Mouse (Mus musculus): Measurements from ENCODE around the gene Tlcd1. TPM values are rescaled to one million over a fixed set of nuclear protein-coding genes. Genes with fewer than 3 reads are reported as not detected.

Tlcd1 gene
- polyA plus RNA-seq, 1 experiment from 2014 or later: 14.7 TPM

GRCm38 (mm10) chr11:78211513-78211912 is 35.0 kb downstream of the Tlcd1 start:
- WGBS: 79% methylated on average over 5 of the region's 5 CpGs
- H3K9me3 ChIP-seq (ENCODE audit: control insufficient read depth, low read length): no peaks in the 10 kb centered on the region
- no peak overlapping the region for H3K9ac ChIP-seq (ENCODE audit: low read length)
- no peaks in the 10 kb centered on the region for H3K4me1 ChIP-seq (ENCODE audit: control insufficient read depth in 2 of 2, insufficient read depth in 2 of 2, low read length in 2 of 2)
- H3K4me2 ChIP-seq (ENCODE audit: low read length): no peak overlapping the region
- H3K27me3 ChIP-seq (ENCODE audit: control insufficient read depth, insufficient read depth, low read length): no peaks in the 10 kb centered on the region
- ATAC-seq (ENCODE audit: insufficient number of reproducible peaks, insufficient read depth, low FRiP score, low read depth): no peak
- peaks cover 100% of the 10 kb centered on the region for H3K36me3 ChIP-seq (ENCODE audit: control insufficient read depth, insufficient read depth, low read length)
- H3K4me3 ChIP-seq (ENCODE audit: control insufficient read depth in 1 of 2, insufficient read depth in 1 of 2, low read depth in 1 of 2, low read length in 2 of 2): no peak overlapping the region
- H3K27ac ChIP-seq (replicated peaks in 1 of 2; ENCODE audit: control insufficient read depth in 1 of 2, insufficient read depth in 1 of 2, low read depth in 2 of 2, low read length in 2 of 2): no peak overlapping the region

DNA sequence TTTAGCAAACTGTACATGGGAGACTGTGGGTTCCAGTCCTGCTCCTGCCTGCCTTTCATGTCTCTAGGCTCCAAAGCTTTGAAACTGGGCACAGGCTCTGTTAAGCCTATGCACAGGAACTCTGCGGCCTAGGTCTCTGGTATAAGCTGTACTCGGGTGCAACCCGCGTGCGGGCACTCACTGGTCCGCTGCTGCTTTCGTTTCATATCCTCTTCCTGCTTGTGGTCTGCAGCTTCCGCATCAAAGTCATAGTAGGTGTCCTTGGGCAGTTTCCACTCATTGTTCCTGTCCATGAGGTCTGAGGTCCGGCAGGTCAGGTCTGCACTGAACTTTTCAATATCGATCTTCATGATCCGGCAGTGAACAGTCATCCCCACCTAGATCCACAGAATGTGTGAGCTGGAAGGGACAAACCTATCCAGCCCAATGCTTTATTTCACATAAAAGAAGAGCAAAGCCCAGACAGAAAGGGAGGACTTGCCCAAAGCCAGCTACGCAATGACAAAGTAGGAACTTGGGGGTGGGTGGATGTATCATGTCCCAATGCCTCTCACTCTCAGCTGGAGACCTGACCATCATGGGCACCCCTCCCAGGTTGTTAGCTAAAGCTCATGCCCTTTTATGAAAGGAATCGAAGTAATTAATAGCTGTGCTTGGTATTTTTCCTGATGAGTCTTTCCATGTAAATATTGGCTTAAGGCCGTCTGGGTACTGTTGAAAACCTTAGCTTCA is 36.7 kb downstream of the Tlcd1 start:
- H3K9me3 ChIP-seq (ENCODE audit: control insufficient read depth, low read length): no peaks in the 10 kb centered on the region
- ATAC-seq (ENCODE audit: insufficient number of reproducible peaks, insufficient read depth, low FRiP score, low read depth): no peak
- H3K4me1 ChIP-seq (ENCODE audit: control insufficient read depth in 2 of 2, insufficient read depth in 2 of 2, low read length in 2 of 2): no peaks in the 10 kb centered on the region
- WGBS: 95% methylated on average over 14 of the region's 14 CpGs
- no peak overlapping the region for H3K27ac ChIP-seq (replicated peaks in 1 of 2; ENCODE audit: control insufficient read depth in 1 of 2, insufficient read depth in 1 of 2, low read depth in 2 of 2, low read length in 2 of 2)
- H3K4me2 ChIP-seq (ENCODE audit: low read length): no peak overlapping the region
- peaks cover 100% of the 10 kb centered on the region for H3K36me3 ChIP-seq (ENCODE audit: control insufficient read depth, insufficient read depth, low read length)
- no peak overlapping the region for H3K9ac ChIP-seq (ENCODE audit: low read length)
- H3K4me3 ChIP-seq (ENCODE audit: control insufficient read depth in 1 of 2, insufficient read depth in 1 of 2, low read depth in 1 of 2, low read length in 2 of 2): no peak overlapping the region
- H3K27me3 ChIP-seq (ENCODE audit: control insufficient read depth, insufficient read depth, low read length): no peaks in the 10 kb centered on the region

GRCm38 (mm10) chr11:78215709-78216317 is 39.3 kb downstream of the Tlcd1 start:
- Histone ChIP-seq H3K27me3 (ENCODE audit: control insufficient read depth, insufficient read depth, low read length) (no peaks in the 10 kb centered on the region), H3K4me1 (ENCODE audit: control insufficient read depth in 2 of 2, insufficient read depth in 2 of 2, low read length in 2 of 2) (no peaks in the 10 kb centered on the region), H3K27ac (replicated peaks in 1 of 2; ENCODE audit: control insufficient read depth in 1 of 2, insufficient read depth in 1 of 2, low read depth in 2 of 2, low read length in 2 of 2) (no peak overlapping the region), H3K36me3 (ENCODE audit: control insufficient read depth, insufficient read depth, low read length) (peaks cover 100% of the 10 kb centered on the region), H3K9ac (ENCODE audit: low read length) (no peak overlapping the region), H3K4me2 (ENCODE audit: low read length) (no peak overlapping the region), H3K4me3 (ENCODE audit: control insufficient read depth in 1 of 2, insufficient read depth in 1 of 2, low read depth in 1 of 2, low read length in 2 of 2) (no peak overlapping the region), H3K9me3 (ENCODE audit: control insufficient read depth, low read length) (no peaks in the 10 kb centered on the region)
- 85% methylated on average over 11 of the region's 11 CpGs for WGBS
- ATAC-seq (ENCODE audit: insufficient number of reproducible peaks, insufficient read depth, low FRiP score, low read depth): no peak

- Histone ChIP-seq H3K27me3 (ENCODE audit: control insufficient read depth, insufficient read depth, low read length) (no peaks in the 10 kb centered on the region), H3K9ac (ENCODE audit: low read length) (no peak overlapping the region), H3K4me1 (ENCODE audit: control insufficient read depth in 2 of 2, insufficient read depth in 2 of 2, low read length in 2 of 2) (no peaks in the 10 kb centered on the region), H3K4me3 (ENCODE audit: control insufficient read depth in 1 of 2, insufficient read depth in 1 of 2, low read depth in 1 of 2, low read length in 2 of 2) (no peak overlapping the region), H3K4me2 (ENCODE audit: low read length) (no peak overlapping the region), H3K36me3 (ENCODE audit: control insufficient read depth, insufficient read depth, low read length) (peaks cover 99% of the 10 kb centered on the region), H3K9me3 (ENCODE audit: control insufficient read depth, low read length) (no peaks in the 10 kb centered on the region), H3K27ac (replicated peaks in 1 of 2; ENCODE audit: control insufficient read depth in 1 of 2, insufficient read depth in 1 of 2, low read depth in 2 of 2, low read length in 2 of 2) (no peak overlapping the region)
- no peak for ATAC-seq (ENCODE audit: insufficient number of reproducible peaks, insufficient read depth, low FRiP score, low read depth)
- WGBS: 90% methylated on average over 4 of the region's 4 CpGs
Observed at GRCm38 (mm10) chr11:78223586-78223985, 47.1 kb downstream of the Tlcd1 start.

Small RNA genes lying within 50 kb of the gene (microRNA-seq; reads per million reads assigned to microRNA genes)
- not detected for gene Mir7653

Other genes starting within 250 kb of the Tlcd1 start
- 0.15 TPM in 1 of 2 replicates, not detected in the other for gene Sez6, start 245.9 kb upstream of the Tlcd1 start, polyA plus RNA-seq (2014; fragmentation: Nextera tagmentation; extraction: Ambion mirVana)
- gene Phf12, start 194.0 kb upstream of the Tlcd1 start, polyA plus RNA-seq (2014; fragmentation: Nextera tagmentation; extraction: Ambion mirVana): 10.8 and 11.6 TPM in 2 replicates
- 14.4 and 18.0 TPM in 2 replicates for gene Dhrs13, start 144.4 kb upstream of the Tlcd1 start, polyA plus RNA-seq (2014; fragmentation: Nextera tagmentation; extraction: Ambion mirVana)
- 95.2 and 98.3 TPM in 2 replicates for gene Flot2, start 138.8 kb upstream of the Tlcd1 start, polyA plus RNA-seq (2014; fragmentation: Nextera tagmentation; extraction: Ambion mirVana)
- 23.9 and 25.7 TPM in 2 replicates for gene Eral1, start 96.3 kb upstream of the Tlcd1 start, polyA plus RNA-seq (2014; fragmentation: Nextera tagmentation; extraction: Ambion mirVana)
- gene Fam222b, start 82.1 kb upstream of the Tlcd1 start, polyA plus RNA-seq (2014; fragmentation: Nextera tagmentation; extraction: Ambion mirVana): 17.0 and 19.4 TPM in 2 replicates
- gene Traf4, start 11.1 kb upstream of the Tlcd1 start, polyA plus RNA-seq (2014; fragmentation: Nextera tagmentation; extraction: Ambion mirVana): 18.5 and 25.6 TPM in 2 replicates
- 11.5 and 12.4 TPM in 2 replicates for gene Nek8, start within 50 bp of the Tlcd1 start, polyA plus RNA-seq (2014; fragmentation: Nextera tagmentation; extraction: Ambion mirVana)
- 968 and 1,084 TPM in 2 replicates for gene Rpl23a, start 6.9 kb downstream of the Tlcd1 start, polyA plus RNA-seq (2014; fragmentation: Nextera tagmentation; extraction: Ambion mirVana)
- gene Rab34, start 11.7 kb downstream of the Tlcd1 start, polyA plus RNA-seq (2014; fragmentation: Nextera tagmentation; extraction: Ambion mirVana): 57.1 and 61.8 TPM in 2 replicates
- 2.4 and 2.9 TPM in 2 replicates for gene Proca1, start 16.7 kb downstream of the Tlcd1 start, polyA plus RNA-seq (2014; fragmentation: Nextera tagmentation; extraction: Ambion mirVana)
- gene Sdf2, start 69.0 kb downstream of the Tlcd1 start, polyA plus RNA-seq (2014; fragmentation: Nextera tagmentation; extraction: Ambion mirVana): 65.2 and 75.8 TPM in 2 replicates
- gene Supt6, start 69.3 kb downstream of the Tlcd1 start, polyA plus RNA-seq (2014; fragmentation: Nextera tagmentation; extraction: Ambion mirVana): 13.8 and 15.5 TPM in 2 replicates
- 71.3 and 72.5 TPM in 2 replicates for gene 2610507B11Rik, start 85.0 kb downstream of the Tlcd1 start, polyA plus RNA-seq (2014; fragmentation: Nextera tagmentation; extraction: Ambion mirVana)
- gene BC030499, start 114.1 kb downstream of the Tlcd1 start, polyA plus RNA-seq (2014; fragmentation: Nextera tagmentation; extraction: Ambion mirVana): 0.23 and 0.70 TPM in 2 replicates
- 23.6 and 25.0 TPM in 2 replicates for gene Spag5, start 124.8 kb downstream of the Tlcd1 start, polyA plus RNA-seq (2014; fragmentation: Nextera tagmentation; extraction: Ambion mirVana)
- gene Aldoc, start 146.3 kb downstream of the Tlcd1 start, polyA plus RNA-seq (2014; fragmentation: Nextera tagmentation; extraction: Ambion mirVana): 28.2 and 30.3 TPM in 2 replicates
- gene Pigs, start 151.7 kb downstream of the Tlcd1 start, polyA plus RNA-seq (2014; fragmentation: Nextera tagmentation; extraction: Ambion mirVana): 51.3 and 55.7 TPM in 2 replicates
- gene Unc119, start 166.8 kb downstream of the Tlcd1 start, polyA plus RNA-seq (2014; fragmentation: Nextera tagmentation; extraction: Ambion mirVana): 38.6 and 43.0 TPM in 2 replicates
- gene Foxn1, start 209.8 kb downstream of the Tlcd1 start, polyA plus RNA-seq (2014; fragmentation: Nextera tagmentation; extraction: Ambion mirVana): not detected in 2 replicates
- gene Slc13a2, start 245.5 kb downstream of the Tlcd1 start, polyA plus RNA-seq (2014; fragmentation: Nextera tagmentation; extraction: Ambion mirVana): not detected in 2 replicates